Mouse (Mus musculus) cortical plate, adult 2 months (tissue): ENCODE data around the gene Slc16a13.

Experiments used
- CTCF ChIP-seq: fragments of 200-500 bp; IDR thresholded peaks from 2 replicates; pipeline ENCODE4 v1.5.1; 2011; ENCODE audit warnings: mild to moderate bottlenecking, control low read depth, low read length; ENCODE audit not compliant: insufficient read depth; ENCODE audit errors: extremely low read depth
- POLR2A ChIP-seq: fragments of 200-500 bp; IDR thresholded peaks from 2 replicates; pipeline ENCODE4 v1.6.1; 2011; ENCODE audit warnings: mild to moderate bottlenecking, low read length, control low read depth; ENCODE audit not compliant: insufficient read depth; ENCODE audit errors: extremely low read depth

- TF ChIP-seq CTCF (no peak), POLR2A (no peak)
Observed at GRCm38 (mm10) chr11:70265252-70265651, 44.4 kb upstream of the Slc16a13 start.
